Mouse (Mus musculus): ENCODE measurements at regions not wholly inside any gene's neighbourhood (a gene's known extent, or its start where the extent isn't known, plus 50 kb on each side); places are given as distances from the start of the nearest gene placed in this dataset.

DNA sequence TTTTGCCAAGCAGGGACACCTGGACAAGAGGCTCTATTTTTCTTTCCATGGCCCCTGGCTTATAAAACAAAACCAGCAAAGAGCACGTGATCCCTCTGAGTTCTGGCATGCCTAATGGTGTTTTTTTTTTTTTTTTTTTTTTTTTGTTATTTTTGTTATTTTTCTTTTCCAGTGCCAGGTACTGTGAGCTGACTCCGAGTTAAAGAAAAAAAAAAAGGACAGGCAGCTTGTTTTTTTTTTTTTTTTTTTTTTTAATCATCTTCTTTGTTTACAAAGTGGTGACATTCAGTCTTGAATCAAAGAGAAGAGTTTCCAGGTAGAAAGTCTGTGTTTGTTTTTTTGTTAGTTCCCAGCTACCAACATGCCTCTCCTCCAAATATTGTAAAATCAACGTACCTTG lies 263.8 kb downstream of the Bcl11a start:
- no peak for DNase-seq

DNA sequence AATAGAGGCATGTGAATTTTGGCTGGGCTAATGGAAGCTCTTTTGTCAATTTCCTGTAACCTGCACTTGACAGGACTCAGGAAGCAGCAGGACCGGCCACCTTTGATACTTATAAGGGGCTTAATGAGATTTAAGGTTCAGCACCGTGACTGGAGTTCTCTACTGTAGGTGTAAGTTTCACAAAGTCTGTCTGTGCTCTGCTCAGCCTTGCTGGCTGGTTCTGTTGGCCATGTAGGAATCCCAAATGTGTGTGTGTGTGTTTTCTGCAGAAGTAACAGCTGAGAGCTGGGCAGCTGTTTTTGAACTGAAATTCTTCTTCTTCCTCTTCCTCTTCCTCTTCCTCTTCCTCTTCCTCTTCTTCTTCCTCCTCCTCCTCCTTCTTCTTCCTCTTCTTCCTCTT lies 264.3 kb downstream of the Bcl11a start:
- DNase-seq: no peak

DNA sequence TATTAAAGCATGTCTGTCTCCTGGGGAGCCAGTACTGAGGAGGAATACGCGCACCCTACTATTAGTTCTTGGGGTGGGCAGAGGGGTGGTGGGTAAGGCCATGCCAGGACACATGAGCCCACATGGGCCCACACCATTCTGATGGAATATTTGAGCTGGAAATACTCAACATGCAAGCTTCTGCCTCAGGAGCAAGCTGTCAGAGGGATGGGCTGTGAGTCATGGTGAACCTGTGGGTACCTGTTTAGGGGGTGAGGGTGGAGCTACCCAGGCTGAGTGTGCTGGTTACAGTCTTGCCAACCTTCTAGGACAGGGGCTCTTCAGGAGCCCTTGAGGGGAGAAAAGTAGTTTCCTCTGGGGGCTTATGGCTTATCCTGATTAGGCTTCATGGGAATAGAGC lies 264.9 kb downstream of the Bcl11a start:
- no peak for DNase-seq

DNA sequence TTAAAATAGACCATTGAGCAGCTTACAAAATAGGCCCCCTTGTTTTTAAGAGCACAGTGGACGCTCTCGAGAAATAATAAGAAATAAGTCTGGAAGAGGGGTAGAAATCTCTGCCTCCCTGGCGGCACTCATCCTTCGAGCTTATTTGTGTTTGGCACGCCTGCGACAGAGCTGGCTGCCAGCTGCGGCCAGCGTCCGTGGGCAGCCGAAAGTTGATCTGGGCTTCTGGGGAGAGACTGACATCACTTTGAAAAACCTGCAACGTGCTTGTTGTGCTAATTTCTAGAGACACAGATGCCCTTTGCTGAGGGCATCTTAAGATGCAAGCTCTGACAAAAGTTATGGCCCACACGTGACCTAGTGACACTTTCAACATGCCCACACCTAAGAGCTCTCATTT lies 269.4 kb downstream of the Bcl11a start:
- no peak for DNase-seq

DNA sequence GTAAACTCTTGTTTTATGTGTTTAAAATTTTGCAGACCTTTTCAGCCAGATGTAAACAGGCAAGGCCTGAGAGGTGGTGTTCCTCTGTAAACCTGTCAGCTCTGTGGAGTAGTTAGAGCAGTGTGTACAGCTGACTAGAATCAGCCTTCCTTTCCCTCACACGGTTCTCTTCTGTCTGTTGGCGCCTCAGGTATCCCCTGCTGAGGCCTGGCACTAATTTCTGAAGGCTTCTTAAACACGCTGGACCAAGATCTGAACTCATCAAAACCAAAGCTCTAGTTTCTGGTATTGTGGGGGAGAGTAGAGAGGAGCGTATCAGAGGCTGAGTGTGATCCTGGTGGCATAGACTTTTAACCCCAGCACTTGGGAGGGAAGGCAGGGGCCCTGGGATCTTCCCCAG lies 270.9 kb downstream of the Bcl11a start:
- DNase-seq: no peak

DNA sequence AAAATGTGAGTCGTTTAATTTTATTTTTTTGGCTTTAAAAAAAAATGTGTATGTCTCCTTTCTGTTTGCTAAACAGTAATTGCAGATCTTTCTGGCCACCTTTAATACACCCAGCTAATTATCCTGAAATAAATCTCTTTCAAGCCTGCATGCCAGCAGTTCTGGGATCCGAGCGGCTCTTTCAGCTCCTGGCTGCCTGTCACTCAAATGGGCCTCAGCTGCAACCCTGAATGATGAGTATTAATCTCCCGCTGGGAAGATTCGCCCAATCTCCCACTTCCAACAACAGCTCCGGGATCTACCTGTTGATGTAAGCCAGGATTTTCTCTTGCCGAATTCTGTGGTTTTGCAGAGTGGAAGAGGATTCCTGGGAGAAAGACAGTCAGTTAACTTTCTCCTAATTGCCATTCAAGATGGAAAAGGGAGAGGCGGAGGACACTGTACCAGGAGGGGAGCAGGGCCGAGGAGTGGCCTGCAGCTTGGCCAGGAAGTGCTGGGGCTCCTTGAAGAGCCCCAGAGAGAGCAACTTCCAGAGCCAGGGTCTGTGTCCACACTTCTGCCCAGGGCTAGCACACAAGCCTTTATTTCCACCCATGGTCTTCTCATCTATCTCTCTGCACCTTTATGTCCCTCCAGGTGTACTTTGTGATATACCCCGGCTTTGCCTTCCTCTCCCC lies 272.2 kb downstream of the Bcl11a start:
- DNase-seq: no peak

DNA sequence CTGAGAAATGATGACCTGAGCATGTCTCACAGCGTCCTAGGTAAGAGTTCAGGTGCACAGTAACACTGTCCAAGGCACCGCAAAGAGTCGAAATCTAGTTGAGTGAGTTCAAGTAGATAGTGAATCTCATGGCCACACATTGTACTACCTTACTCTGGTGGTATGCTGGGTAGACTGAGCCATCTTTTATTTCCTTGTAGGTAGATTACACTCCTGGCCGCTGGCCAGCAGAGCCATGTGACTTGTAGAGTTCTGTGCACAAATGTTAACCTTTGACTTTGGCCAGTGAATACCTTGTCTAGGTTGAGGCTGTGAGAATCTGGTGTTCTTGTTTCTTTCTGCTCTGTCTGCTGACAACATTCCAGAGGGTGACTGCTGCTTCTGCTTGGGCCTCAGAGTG lies 273.0 kb downstream of the Bcl11a start:
- DNase-seq: no peak

DNA sequence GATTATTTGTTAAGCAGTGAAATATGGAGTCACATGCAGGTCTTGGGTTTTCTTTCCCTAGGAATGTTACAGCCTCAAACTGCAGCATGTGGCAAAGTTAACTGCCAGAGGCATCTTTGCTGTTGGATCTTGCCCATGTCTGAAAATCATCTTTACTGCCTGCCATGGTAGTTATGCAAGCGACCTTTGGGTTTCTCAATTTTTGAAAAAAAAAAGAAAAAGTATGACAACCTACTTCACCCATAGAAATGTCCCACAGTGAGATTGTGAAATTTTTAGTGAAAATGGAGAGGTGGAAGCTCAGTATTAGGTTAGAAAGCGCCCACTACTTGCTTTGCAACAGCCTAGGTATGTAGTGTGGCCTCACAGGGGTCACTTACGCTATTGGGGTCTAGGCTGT lies 274.2 kb downstream of the Bcl11a start:
- DNase-seq: no peak

DNA sequence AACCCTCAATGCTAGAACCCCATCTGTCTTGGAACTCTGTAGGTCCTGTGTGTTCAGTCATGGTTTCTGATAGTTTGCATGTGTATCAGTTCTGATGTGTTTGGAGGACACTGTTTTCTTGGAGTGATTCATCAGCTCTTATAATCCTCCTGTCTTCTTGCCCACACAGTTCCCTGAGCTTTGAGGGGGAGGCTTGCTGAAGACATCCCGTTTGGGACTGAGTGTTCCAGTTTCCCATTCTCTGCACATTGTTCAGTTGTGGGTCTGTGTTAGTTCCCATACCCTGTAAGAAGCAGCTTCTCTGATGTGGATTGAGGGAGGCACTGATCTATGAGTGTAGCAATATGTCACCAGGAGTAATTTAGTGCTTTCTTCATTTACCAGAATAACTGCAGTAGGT lies 275.2 kb downstream of the Bcl11a start:
- no peak for DNase-seq

DNA sequence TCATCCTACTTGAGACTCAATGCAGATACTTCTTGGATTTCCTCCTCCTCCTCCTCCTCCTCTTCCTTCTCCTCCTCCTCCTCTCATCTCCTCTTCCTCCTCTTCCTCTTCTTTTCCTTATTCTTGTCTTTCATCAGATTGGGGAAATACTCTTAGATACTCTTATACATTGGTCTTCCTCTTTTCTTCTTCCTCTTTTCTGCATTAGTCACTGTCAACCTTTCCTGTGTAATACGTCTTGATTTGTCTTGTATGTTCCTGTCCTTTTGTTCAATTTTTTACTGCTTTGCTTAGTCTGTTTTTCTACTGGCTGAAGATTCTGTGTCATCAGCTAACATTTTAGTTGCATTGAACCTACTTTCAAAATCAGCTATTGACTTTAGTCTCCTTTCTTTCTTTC lies 279.5 kb downstream of the Bcl11a start:
- DNase-seq: no peak

DNA sequence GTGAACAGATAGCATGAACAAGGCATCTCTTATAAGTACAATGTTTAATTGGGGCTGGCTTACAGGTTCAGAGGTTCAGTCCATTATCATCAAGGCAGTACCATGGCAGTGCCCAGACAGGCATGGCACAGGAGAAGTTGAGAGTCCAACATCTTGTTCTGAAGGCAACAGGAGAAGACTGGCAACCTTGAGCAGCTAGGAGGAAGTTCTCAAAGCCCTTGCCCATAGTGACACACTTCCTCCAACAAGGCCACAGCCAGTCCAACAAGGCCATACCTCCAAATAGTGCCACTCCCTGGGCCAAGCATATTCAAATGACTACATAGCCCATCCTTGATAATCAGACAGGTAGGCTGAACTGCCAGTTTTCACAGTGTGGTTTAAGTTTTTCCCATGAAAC lies 281.2 kb downstream of the Bcl11a start:
- DNase-seq: no peak

DNA sequence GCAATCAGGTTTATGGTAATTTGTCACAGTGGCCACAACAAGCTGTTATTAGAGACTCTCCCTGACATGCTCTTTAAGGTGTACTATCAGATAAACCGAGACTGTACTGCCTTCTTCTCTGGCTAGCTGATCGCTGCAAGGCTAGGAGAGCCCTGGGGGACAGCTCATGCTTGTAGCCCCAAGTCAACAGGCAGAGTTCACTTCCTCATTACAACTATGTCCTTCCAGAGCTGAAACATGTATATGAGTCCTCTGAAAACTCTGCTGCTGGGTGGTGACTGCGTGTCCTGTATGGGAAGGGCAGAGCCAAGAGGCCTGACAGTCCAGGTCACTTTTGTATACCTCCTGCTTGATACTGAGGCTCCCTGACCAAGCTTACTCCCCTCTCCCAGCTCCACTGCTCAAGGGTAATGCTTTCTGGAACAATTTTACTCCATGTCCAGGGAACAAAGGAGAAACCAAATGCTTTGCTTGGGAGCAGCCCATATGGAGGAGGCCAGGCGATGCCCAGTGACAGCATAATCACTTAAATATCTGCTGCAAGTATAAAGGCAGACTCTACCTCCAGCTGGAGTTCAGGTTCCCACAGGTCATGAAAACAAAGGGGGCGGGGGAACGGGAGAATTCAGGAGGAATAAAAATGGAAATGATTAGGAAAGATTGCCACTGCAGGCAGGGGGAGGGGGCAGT lies 284.3 kb downstream of the Bcl11a start:
- DNase-seq: no peak

DNA sequence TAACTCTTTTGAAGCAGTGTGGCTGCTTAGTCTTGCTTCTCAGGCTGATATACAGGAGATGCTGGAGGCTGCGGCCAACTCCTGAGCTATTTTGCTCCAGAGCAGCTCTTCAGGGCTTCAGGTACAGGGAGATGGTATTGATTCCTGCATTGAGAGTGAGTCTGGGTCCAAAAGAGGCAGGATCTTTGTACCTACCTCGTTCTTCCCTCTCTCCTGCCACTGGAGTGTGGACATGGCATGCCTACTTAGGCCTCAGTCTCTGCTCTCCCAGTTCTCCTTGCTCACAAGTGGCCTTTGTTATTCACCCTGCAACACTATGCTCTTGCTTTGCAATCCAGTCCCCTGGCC lies 284.8 kb downstream of the Bcl11a start:
- DNase-seq: no peak

DNA sequence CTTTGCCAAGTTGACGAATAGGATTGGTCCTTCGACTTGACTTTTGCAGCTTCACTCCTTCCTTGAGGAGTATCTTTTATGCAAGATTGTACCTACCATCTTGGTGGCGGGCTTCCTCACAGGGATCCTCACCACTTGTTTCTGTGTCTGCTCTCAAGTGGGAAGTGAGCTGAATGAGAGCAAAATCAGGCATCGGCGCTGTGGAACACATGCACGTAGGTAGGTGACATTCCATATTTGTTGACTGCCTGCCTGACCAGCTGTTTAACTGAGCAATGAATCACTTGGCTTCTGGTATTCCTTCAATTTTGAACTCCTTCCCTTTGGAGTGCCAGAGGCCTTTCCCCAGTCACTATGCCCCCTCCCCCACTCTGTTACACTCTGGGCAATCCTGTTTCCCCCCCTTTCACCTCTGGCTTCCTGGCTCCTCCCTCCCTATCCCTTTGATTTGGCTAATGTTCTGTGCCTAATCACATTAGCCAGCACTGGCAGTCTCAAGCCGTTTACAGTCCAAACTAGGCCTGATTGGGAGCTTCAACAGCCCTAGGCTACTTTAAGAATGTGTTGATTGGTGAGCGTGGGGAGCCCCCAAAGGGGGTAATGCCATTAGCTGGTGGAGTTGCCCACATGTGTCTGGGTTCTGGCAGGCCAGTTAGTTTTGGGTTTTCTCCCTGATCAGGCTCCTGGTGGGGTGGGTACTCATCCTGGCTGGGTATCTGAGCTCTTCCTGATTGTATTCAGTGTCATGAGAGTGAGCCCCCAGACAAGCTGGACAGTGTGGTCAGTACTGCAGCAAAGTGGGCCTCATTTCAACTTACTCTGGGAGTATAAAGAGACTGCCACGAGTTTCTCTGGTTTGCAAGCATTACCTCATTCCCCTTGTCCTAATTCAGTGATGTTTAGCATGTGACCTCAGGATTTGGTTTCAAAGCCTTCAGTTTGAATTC lies 285.8 kb downstream of the Bcl11a start:
- no peak for DNase-seq

DNA sequence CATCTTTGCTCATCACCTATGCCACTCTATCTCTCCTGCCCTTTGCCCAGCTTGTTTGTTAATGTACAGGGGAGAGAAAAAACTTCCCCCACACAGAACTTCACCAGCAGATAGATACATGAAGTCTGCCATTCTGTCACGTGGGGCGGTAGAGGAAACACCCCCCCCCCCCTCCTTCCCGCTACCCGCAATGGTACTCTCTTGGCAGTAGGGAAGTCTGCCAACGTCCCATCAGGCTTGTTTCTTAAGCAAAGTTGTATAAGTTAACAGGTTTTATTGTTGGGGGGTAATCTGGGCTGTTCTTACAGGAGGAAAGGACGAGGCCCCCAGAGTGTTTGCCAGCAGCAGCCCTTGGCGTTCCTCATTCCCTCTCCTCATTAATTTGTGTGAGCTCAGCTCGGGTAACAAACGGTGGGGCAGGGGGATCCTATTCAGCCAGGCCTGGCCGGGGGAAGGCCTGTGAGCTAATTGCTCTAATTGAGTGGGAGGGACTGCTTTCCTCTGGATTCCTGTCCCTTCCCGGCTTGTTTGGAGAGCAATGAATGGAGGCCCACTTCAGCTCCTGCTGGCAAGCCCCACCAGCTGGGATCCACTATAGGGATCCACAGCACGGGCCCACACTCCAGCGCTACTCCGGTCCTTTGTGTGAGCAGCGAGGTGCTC lies 292.5 kb downstream of the Bcl11a start:
- no peak for DNase-seq

DNA sequence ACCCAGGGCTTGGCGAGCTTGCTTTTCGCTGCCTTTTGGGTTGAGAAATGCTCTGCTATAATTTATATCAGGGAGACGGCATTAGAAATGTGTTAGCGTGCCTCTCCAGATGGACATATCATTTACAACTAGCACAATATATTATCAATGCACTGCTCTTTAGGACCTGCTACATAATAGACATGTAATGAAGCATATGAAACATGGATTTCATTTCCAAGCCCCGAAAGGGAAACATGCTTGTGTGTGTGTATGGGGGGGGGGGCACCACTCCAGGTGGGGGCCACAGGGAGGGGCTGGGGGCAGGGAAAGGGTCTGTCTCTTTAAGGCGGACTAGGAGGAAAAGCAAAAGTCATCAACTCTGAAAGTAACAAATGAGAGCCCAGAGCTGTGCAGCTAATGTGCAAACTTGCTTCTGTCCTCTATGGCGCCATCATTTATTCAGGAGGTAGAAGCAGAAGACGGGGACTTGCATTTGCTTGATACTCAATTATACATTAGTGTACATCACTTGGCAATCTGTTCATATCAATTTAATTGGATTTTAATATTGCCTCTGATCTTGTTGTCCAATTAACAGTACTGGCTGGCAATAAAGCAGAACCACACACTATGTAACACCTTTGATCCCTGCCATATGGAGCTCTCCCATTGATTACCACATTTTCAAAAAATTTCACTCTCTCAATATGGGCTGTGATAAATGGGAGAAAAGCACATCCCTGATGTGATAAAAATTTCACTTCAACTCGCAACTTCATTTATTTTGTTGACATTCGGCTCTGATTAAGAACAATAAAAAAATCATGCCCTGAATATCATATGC lies 293.2 kb downstream of the Bcl11a start:
- no peak for DNase-seq

DNA sequence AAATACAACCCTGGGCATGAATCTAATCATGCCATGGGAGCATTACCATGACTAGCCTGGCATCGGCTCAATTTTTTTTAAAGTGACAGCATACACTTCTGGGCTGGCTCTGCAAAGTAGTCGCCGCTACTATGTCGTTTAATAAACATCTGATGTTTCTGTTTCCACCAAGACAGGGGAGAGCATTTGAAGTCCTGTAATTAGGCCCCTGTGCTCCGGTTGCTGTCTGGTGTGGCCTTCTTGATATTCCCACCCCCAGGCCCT lies 293.8 kb downstream of the Bcl11a start:
- DNase-seq: no peak

DNA sequence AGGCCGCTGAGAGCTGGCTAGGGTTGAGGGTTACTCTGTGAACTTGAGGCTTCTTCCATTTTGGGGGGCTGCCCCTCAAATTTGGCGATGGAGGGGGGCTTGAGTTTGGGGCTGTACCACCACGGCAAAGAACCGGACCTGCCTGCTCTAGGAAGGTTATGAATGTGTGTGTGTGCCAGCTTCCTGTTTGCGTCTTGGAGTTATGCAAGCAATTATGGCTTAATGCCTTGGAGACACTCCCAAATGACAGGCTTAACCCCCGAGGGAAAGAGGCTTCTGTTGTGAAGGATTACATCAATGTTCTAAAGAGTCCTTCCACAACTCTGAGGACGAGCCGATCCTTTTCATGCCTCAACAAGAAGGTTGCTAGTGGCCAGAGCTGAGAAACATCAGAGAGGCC lies 294.1 kb downstream of the Bcl11a start:
- peak; percentile 13 for DNase-seq

DNA sequence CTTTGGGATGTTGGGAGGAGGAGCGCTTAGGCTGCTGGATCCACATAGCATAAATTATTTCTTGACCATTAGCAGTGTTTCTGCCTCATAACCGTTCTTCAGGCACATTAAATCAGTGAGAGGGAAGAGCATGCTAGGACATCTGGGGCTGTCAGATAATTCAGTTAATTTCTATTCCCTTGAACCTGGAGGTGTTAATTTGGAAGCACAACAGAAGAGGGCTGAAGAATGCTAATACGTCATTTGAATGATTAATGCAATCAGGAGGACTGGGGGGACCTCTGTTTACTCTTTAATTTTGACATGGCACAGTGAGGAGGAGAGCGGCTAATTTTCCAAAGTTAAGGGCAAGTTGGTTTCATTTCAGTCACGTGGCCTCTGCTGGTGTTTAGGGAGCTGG lies 294.8 kb downstream of the Bcl11a start:
- no peak for DNase-seq

DNA sequence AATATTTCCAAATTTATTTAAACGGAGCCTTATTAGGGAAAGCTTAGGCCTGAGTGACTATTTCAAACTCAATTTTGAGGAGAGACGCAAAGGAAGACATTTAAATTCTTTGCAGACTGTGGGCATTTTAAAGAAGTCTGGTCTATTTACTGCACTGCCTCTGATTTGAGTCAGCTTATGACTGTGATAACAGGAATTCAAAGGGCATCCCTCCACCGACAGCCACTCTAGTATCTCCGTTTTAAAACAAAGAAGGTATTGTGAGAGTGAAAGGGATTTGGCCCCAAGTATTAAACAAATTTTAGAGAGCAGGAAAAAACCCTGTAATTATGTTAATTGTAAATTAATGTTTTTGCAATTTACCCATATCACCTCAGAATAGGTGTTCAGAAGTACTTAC lies 295.4 kb downstream of the Bcl11a start:
- DNase-seq: no peak

DNA sequence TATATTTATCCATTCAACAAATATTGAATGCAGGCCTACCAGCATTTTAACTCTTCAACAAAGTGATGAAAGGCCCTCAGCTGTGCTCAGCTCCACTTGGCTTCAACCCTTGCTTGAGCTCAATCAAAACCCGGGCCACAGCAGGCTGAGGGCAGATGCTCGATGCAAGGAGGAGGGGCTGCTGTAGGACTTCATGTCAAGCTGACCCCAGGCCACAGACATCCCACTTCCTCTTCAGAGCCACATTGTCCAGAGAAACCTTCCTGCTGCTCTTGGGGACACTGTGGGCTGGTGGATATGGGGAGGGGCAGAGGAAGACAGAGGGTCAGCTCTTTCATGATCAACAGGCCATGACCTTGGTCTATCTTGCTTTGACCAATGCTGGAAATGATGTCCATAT lies 299.7 kb downstream of the Bcl11a start:
- DNase-seq: no peak

DNA sequence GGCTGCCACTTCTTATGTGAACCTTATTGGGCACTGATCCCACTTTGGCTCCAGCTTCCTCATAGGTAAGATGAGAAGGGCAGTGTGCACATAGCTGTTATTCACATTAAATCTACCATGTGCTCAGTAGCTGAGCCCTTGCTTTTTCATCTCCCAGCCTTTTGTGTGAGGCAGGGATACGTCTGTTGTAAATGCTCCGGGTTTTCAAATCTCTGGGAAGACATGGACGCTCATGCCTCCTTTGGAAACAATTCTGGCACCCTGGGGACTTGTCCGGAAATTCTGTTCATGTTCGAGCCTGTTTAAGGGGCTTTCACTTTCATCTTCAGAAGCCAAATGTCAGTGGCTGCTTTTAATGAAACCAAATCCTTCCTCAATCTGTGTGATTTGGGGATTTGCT lies 312.7 kb downstream of the Bcl11a start:
- DNase-seq: no peak
